Mouse (Mus musculus) ES-Bruce4 (cell line): ENCODE measurements at regions not wholly inside any gene's neighbourhood (a gene's known extent, or its start where the extent isn't known, plus 50 kb on each side); places are given as distances from the start of the nearest gene placed in this dataset.

ENCODE experiments used
- CTCF ChIP-seq: IDR thresholded peaks from one replicate; pipeline ENCODE4 v1.8.1; 2011; ENCODE audit warnings: low read depth, low read length
- EP300 ChIP-seq: IDR thresholded peaks from 2 replicates; pipeline ENCODE4 v1.6.1; 2011; ENCODE audit warnings: low read depth, low read length; ENCODE audit not compliant: insufficient read depth
- POLR2A ChIP-seq: IDR thresholded peaks from one replicate; pipeline ENCODE4 v1.8.1; 2011; ENCODE audit warnings: low read length; ENCODE audit not compliant: insufficient read depth

GRCm38 (mm10) chr19:54440713-54441112, 396.8 kb downstream of the Adra2a start:
- no peak for TF ChIP-seq EP300
- TF ChIP-seq CTCF: no peak
- TF ChIP-seq POLR2A: no peak
